Mouse (Mus musculus) midbrain, embryonic 15.5 days (tissue): ENCODE measurements around the gene Klf16. TPM values are rescaled to one million over a fixed set of nuclear protein-coding genes. Genes with fewer than 3 reads are reported as not detected.

Experiments
- microRNA-seq: library from miRNA; unstranded; fragments of <30 nt; microRNA quantifications from one replicate; pipeline ENCODE4, GENCODE M21; 2016
- polyA plus RNA-seq: library from polyadenylated mRNA; unstranded; fragments of >200 nt; fragmentation: Nextera tagmentation; extraction: Ambion mirVana; gene quantifications from 2 replicates; pipeline ENCODE4 v1.2.1, GENCODE M21; 2015

Klf16 gene
- polyA plus RNA-seq, 1 experiment from 2014 or later = 6.0 TPM

Small RNA genes within 50 kb of the gene (microRNA-seq; reads per million reads assigned to microRNA genes)
- not detected for gene Mir6912

Other genes starting within 250 kb of the Klf16 start
- gene Pcsk4, start 247.8 kb downstream of the Klf16 start, polyA plus RNA-seq = 4.4 and 5.8 TPM in 2 replicates
- gene Reep6, start 247.4 kb downstream of the Klf16 start, polyA plus RNA-seq = 5.5 TPM in 2 replicates
- gene Adamtsl5, start 228.9 kb downstream of the Klf16 start, polyA plus RNA-seq = 0.67 and 0.79 TPM in 2 replicates
- 6.2 TPM in 2 replicates for gene Plk5, start 220.9 kb downstream of the Klf16 start, polyA plus RNA-seq
- 18.3 and 18.8 TPM in 2 replicates for gene Mex3d, start 189.7 kb downstream of the Klf16 start, polyA plus RNA-seq
- 227 and 250 TPM in 2 replicates for gene Mbd3, start 177.8 kb downstream of the Klf16 start, polyA plus RNA-seq
- 581 and 629 TPM in 2 replicates for gene Uqcr11, start 170.5 kb downstream of the Klf16 start, polyA plus RNA-seq
- 44.9 and 55.8 TPM in 2 replicates for gene Tcf3, start 143.7 kb downstream of the Klf16 start, polyA plus RNA-seq
- 1.9 and 2.6 TPM in 2 replicates for gene Onecut3, start 82.5 kb downstream of the Klf16 start, polyA plus RNA-seq
- 0.90 and 1.2 TPM in 2 replicates for gene Atp8b3, start 38.2 kb downstream of the Klf16 start, polyA plus RNA-seq
- 33.9 and 35.0 TPM in 2 replicates for gene Rexo1, start 15.8 kb downstream of the Klf16 start, polyA plus RNA-seq
- 126 and 152 TPM in 2 replicates for gene Abhd17a, start 13.0 kb upstream of the Klf16 start, polyA plus RNA-seq
- gene Scamp4, start 25.6 kb upstream of the Klf16 start, polyA plus RNA-seq = 65.0 and 66.2 TPM in 2 replicates
- gene Adat3, start 25.6 kb upstream of the Klf16 start, polyA plus RNA-seq = 6.0 and 6.9 TPM in 2 replicates
- gene Gm49322, start 28.7 kb upstream of the Klf16 start, polyA plus RNA-seq = 4.6 and 5.0 TPM in 2 replicates
- gene Csnk1g2, start 45.5 kb upstream of the Klf16 start, polyA plus RNA-seq = 107 and 123 TPM in 2 replicates
- 85.9 and 90.4 TPM in 2 replicates for gene Btbd2, start 79.8 kb upstream of the Klf16 start, polyA plus RNA-seq
- gene Mknk2, start 100.8 kb upstream of the Klf16 start, polyA plus RNA-seq = 61.5 and 66.6 TPM in 2 replicates
- 63.4 and 64.3 TPM in 2 replicates for gene Mob3a, start 124.7 kb upstream of the Klf16 start, polyA plus RNA-seq
- gene Izumo4, start 124.9 kb upstream of the Klf16 start, polyA plus RNA-seq = 42.9 and 50.9 TPM in 2 replicates
- 117 and 122 TPM in 2 replicates for gene Ap3d1, start 164.9 kb upstream of the Klf16 start, polyA plus RNA-seq
- gene Dot1l, start 177.9 kb upstream of the Klf16 start, polyA plus RNA-seq = 21.0 and 25.9 TPM in 2 replicates
- gene Sf3a2, start 220.9 kb upstream of the Klf16 start, polyA plus RNA-seq = 60.3 and 62.6 TPM in 2 replicates
- gene Plekhj1, start 221.3 kb upstream of the Klf16 start, polyA plus RNA-seq = 130 and 147 TPM in 2 replicates
- gene Amh, start 227.9 kb upstream of the Klf16 start, polyA plus RNA-seq = 0.10 TPM in 2 replicates
- gene Jsrp1, start 236.2 kb upstream of the Klf16 start, polyA plus RNA-seq = 0.59 and 1.0 TPM in 2 replicates
- 1,243 and 1,388 TPM in 2 replicates for gene Oaz1, start 249.3 kb upstream of the Klf16 start, polyA plus RNA-seq